Mouse (Mus musculus): ENCODE results near the gene Sgms1. TPM values are rescaled to one million over a fixed set of nuclear protein-coding genes. Genes with fewer than 3 reads are reported as not detected.

Gene Sgms1
- total and polyA plus RNA-seq, 3 experiments, result 27.0 to 62.1 (median 60.5) TPM

DNA sequence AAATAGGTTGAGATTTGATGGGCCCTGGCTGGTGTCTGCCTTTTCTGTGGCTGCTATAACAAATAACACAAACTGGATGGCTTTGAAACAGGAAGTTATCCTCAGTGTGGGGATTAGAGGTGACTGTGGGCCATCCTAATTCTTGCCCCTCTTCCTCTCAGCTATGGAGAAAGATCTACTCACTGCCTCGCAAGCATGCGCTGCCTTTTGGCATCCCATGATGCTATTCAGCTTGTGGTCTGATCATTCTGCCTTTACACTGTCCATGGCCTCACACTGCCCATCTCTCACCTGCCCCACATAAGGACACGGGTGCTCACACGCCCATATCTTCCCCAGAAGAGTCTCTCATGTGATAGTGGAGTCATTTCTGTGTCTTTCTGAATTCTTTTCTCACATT is 213.5 kb downstream of the Sgms1 start:
- Histone ChIP-seq H3K79me2 (replicated peaks; ENCODE audit: control insufficient read depth, insufficient read depth, low read length) (peaks cover 8% of the 10 kb centered on the region), H3K27ac (no peak overlapping the region), H3K9ac (ENCODE audit: low read depth, low read length) (no peak overlapping the region), H3K4me3 (no peak overlapping the region), H3K36me3 (ENCODE audit: control insufficient read depth, insufficient read depth, low read length) (peaks cover 30% of the 10 kb centered on the region), H3K27me3 (ENCODE audit: control insufficient read depth, insufficient read depth, low read length) (no peaks in the 10 kb centered on the region), H3K4me1 (ENCODE audit: control insufficient read depth, insufficient read depth, low read length) (peaks cover 25% of the 10 kb centered on the region)
- intact Hi-C loops (cut with DNase I), result no loop called here
- no peak for TF ChIP-seq POLR2A (IDR thresholded peaks at IDR 0.05; ENCODE audit: insufficient read depth, low read depth, low read length)
- TF ChIP-seq EP300 (IDR thresholded peaks at IDR 0.05; ENCODE audit: insufficient read depth, low read depth, low read length), result no peak
- no peak for TF ChIP-seq CTCF (IDR thresholded peaks at IDR 0.05)
- WGBS, result 94% methylated on average over 4 of the region's 4 CpGs
- DNase-seq, result no peak

DNA sequence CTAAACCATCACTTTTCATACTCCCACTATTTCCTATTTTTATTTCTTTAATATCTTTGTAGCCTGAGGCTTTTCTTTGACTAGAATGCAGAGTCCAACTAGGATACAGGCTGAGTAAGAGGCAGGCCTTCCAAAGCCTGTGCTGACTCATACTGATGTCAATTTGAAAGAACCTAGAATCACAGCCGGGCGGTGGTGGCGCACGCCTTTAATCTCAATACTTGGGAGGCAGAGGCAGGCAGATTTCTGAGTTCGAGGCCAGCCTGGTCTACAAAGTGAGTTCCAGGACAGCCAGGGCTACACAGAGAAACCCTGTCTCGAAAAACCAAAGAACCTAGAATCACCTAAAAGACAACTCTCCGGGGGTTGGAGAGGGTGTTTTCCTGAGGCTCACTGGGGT is 214.5 kb downstream of the Sgms1 start:
- H3K4me1 ChIP-seq (ENCODE audit: control insufficient read depth, insufficient read depth, low read length), result peaks cover 19% of the 10 kb centered on the region
- H3K27ac ChIP-seq, result no peak overlapping the region
- H3K79me2 ChIP-seq (replicated peaks; ENCODE audit: control insufficient read depth, insufficient read depth, low read length), result peaks cover 8% of the 10 kb centered on the region
- no peak overlapping the region for H3K4me3 ChIP-seq
- intact Hi-C loops (cut with DNase I), result no loop called here
- no peak for DNase-seq
- no peak overlapping the region for H3K9ac ChIP-seq (ENCODE audit: low read depth, low read length)
- peaks cover 22% of the 10 kb centered on the region for H3K36me3 ChIP-seq (ENCODE audit: control insufficient read depth, insufficient read depth, low read length)
- H3K27me3 ChIP-seq (ENCODE audit: control insufficient read depth, insufficient read depth, low read length), result no peaks in the 10 kb centered on the region
- no peak for TF ChIP-seq EP300 (IDR thresholded peaks at IDR 0.05; ENCODE audit: insufficient read depth, low read depth, low read length)
- TF ChIP-seq POLR2A (IDR thresholded peaks at IDR 0.05; ENCODE audit: insufficient read depth, low read depth, low read length), result no peak
- TF ChIP-seq CTCF (IDR thresholded peaks at IDR 0.05), result no peak
- 92% methylated on average over 7 of the region's 7 CpGs for WGBS

DNA sequence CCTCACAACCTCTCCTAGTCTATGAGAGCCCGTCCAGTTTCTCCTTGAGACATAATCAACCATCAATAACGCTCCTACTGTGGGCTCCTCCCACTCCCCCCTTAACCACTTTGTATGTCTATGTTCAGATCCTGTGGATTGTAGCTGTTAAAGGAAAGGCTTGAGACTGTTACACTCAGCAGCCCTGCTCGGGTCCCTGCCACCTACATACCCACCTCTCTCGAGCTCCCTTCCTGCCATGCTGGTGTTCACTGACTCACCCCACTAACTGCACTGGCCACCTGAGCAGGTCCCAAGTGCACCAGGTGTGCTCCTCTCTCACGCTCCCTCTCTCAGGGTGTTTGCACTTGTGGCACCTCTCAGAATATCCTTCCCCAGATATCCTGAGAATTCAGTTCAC is 215.0 kb downstream of the Sgms1 start:
- peaks cover 8% of the 10 kb centered on the region for H3K79me2 ChIP-seq (replicated peaks; ENCODE audit: control insufficient read depth, insufficient read depth, low read length)
- DNase-seq, result no peak
- H3K27me3 ChIP-seq (ENCODE audit: control insufficient read depth, insufficient read depth, low read length), result no peaks in the 10 kb centered on the region
- H3K36me3 ChIP-seq (ENCODE audit: control insufficient read depth, insufficient read depth, low read length), result peaks cover 18% of the 10 kb centered on the region
- H3K27ac ChIP-seq, result peak overlapping the region; percentile 9; the same call in 1 of the 2 replicates
- TF ChIP-seq EP300 (IDR thresholded peaks at IDR 0.05; ENCODE audit: insufficient read depth, low read depth, low read length), result no peak
- no peak for TF ChIP-seq CTCF (IDR thresholded peaks at IDR 0.05)
- no peak for TF ChIP-seq POLR2A (IDR thresholded peaks at IDR 0.05; ENCODE audit: insufficient read depth, low read depth, low read length)
- WGBS, result 85% methylated on average over 5 of the region's 5 CpGs
- no peak overlapping the region for H3K4me3 ChIP-seq
- peaks cover 18% of the 10 kb centered on the region for H3K4me1 ChIP-seq (ENCODE audit: control insufficient read depth, insufficient read depth, low read length)
- intact Hi-C loops (cut with DNase I), result loop anchor here (5.0 kb wide), 1 partner anchor 38 kb away; no protein-coding TSS in a partner anchor
- no peak overlapping the region for H3K9ac ChIP-seq (ENCODE audit: low read depth, low read length)

DNA sequence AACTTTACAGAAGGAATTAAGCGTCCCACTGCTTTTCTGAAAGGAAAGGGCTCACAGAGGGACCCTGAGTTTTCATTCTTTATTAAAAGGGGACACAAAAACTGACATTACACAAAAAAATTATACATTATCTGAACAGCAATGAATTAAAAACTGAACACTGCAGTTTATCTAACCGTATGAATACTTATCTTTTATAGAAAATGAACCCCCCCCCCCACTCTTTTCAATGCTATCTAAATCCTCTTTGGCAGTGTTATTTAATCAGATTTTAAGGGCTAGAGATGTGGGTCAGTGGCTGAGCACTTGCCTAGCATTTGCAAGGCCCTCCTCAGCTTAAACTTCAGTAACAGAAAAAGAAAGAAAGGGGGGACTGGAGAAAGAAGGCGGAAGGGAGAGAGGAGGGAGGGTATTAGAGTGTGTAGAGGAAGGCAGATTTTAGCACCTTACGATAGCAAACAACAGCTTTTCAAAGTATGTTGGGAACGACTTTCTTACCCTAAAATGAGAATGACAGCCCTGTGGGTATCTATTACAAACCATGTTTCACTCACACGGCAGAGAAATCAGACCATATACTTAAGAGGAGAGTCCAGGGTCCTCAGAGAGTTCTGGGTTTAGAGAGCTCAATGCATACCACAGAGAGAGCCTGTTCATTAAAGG is 215.9 kb downstream of the Sgms1 start:
- Histone ChIP-seq H3K9ac (ENCODE audit: low read depth, low read length) (no peak overlapping the region), H3K27ac (peak overlapping the region; percentile 40), H3K4me1 (ENCODE audit: control insufficient read depth, insufficient read depth, low read length) (peaks cover 17% of the 10 kb centered on the region), H3K4me3 (no peak overlapping the region), H3K27me3 (ENCODE audit: control insufficient read depth, insufficient read depth, low read length) (no peaks in the 10 kb centered on the region), H3K36me3 (ENCODE audit: control insufficient read depth, insufficient read depth, low read length) (peaks cover 13% of the 10 kb centered on the region), H3K79me2 (replicated peaks; ENCODE audit: control insufficient read depth, insufficient read depth, low read length) (peaks cover 8% of the 10 kb centered on the region)
- intact Hi-C loops (cut with DNase I), result loop anchor here (5.0 kb wide), 1 partner anchor 39 kb away; no protein-coding TSS in a partner anchor
- TF ChIP-seq POLR2A (IDR thresholded peaks at IDR 0.05; ENCODE audit: insufficient read depth, low read depth, low read length) (no peak), CTCF (IDR thresholded peaks at IDR 0.05) (no peak), EP300 (IDR thresholded peaks at IDR 0.05; ENCODE audit: insufficient read depth, low read depth, low read length) (no peak)
- no peak for DNase-seq
- WGBS, result 73% methylated on average over 6 of the region's 6 CpGs

DNA sequence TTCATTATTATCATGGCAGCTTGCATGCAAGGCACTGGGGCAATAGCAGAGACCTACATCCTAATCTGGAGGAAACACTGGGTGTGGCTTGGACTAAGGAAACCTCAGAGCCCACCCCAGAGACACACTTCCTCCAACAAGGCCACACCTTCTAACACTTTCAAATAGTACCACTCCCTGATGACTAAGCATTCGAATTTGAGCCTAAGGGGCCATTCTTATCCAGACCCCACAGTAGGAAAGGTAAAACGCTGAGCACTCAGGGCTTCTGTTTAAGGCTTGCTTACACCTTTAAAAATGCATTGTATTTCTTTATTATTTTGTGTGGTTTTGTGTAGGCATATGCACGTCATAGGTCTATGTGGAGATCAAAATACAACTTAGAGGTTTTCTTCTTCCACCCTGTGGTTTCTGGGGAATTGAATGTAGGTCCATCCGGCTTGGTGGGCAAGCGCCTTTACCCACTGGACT is 217.0 kb downstream of the Sgms1 start:
- no peak for TF ChIP-seq POLR2A (IDR thresholded peaks at IDR 0.05; ENCODE audit: insufficient read depth, low read depth, low read length)
- TF ChIP-seq EP300 (IDR thresholded peaks at IDR 0.05; ENCODE audit: insufficient read depth, low read depth, low read length), result peak; percentile 74; the same call in 1 of the 2 replicates
- peaks cover 6% of the 10 kb centered on the region for H3K79me2 ChIP-seq (replicated peaks; ENCODE audit: control insufficient read depth, insufficient read depth, low read length)
- no peak for DNase-seq
- no peak overlapping the region for H3K4me3 ChIP-seq
- intact Hi-C loops (cut with DNase I), result loop anchor here (5.0 kb wide), 1 partner anchor 40 kb away; no protein-coding TSS in a partner anchor
- 74% methylated on average over 5 of the region's 5 CpGs for WGBS
- H3K36me3 ChIP-seq (ENCODE audit: control insufficient read depth, insufficient read depth, low read length), result peaks cover 8% of the 10 kb centered on the region
- H3K27ac ChIP-seq, result peak overlapping the region; percentile 63
- H3K9ac ChIP-seq (ENCODE audit: low read depth, low read length), result no peak overlapping the region
- H3K27me3 ChIP-seq (ENCODE audit: control insufficient read depth, insufficient read depth, low read length), result no peaks in the 10 kb centered on the region
- peaks cover 13% of the 10 kb centered on the region for H3K4me1 ChIP-seq (ENCODE audit: control insufficient read depth, insufficient read depth, low read length)

DNA sequence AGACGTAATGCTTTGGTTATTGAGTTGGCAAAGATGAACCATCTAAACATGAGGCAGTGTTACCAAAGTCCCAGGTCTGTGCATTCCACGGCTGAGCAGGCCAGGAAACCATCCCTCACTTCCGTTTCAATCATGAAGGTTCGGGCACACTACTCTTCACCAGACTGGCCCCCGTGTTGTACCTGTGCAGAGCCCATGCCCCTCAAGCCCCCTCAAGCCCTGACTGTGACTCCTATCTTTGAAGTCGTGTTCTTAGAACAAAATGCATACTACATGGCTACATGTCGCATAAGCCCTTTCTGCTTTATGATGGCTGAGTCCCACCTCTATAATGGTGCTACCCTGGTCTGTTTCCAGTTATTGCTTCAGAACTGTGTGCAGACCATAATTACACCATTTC is 217.5 kb downstream of the Sgms1 start:
- H3K27me3 ChIP-seq (ENCODE audit: control insufficient read depth, insufficient read depth, low read length), result no peaks in the 10 kb centered on the region
- DNase-seq, result no peak
- H3K36me3 ChIP-seq (ENCODE audit: control insufficient read depth, insufficient read depth, low read length), result peaks cover 8% of the 10 kb centered on the region
- H3K4me1 ChIP-seq (ENCODE audit: control insufficient read depth, insufficient read depth, low read length), result peaks cover 13% of the 10 kb centered on the region
- TF ChIP-seq EP300 (IDR thresholded peaks at IDR 0.05; ENCODE audit: insufficient read depth, low read depth, low read length), result no peak
- no peak for TF ChIP-seq CTCF (IDR thresholded peaks at IDR 0.05)
- TF ChIP-seq POLR2A (IDR thresholded peaks at IDR 0.05; ENCODE audit: insufficient read depth, low read depth, low read length), result no peak
- H3K9ac ChIP-seq (ENCODE audit: low read depth, low read length), result no peak overlapping the region
- peak overlapping the region; percentile 63 for H3K27ac ChIP-seq
- no peak overlapping the region for H3K4me3 ChIP-seq
- 88% methylated on average over 7 of the region's 7 CpGs for WGBS
- peaks cover 6% of the 10 kb centered on the region for H3K79me2 ChIP-seq (replicated peaks; ENCODE audit: control insufficient read depth, insufficient read depth, low read length)
- intact Hi-C loops (cut with DNase I), result loop anchor here (2.0 to 5.0 kb wide), 2 partner anchors 40 to 149 kb away; no protein-coding TSS in a partner anchor

Measured in heart, adult 2 months (tissue).